Mouse (Mus musculus) large intestine, adult 2 months (tissue): ENCODE measurements around the gene Nr4a2. TPM values are rescaled to one million over a fixed set of nuclear protein-coding genes. Genes with fewer than 3 reads are reported as not detected.

ENCODE experiments used
- polyA plus RNA-seq: library from polyadenylated mRNA; depleted of rRNA; stranded (reverse); fragments of >200 nt; gene quantifications from 2 replicates; pipeline ENCODE4 v1.2.3, GENCODE M21; 2012; rRNA removed

Gene Nr4a2
- polyA plus RNA-seq, 1 experiment: 1.3 TPM

Other genes with a start within 250 kb of the Nr4a2 start
- 16.5 and 34.8 TPM in 2 replicates for gene Gpd2, start 113.6 kb upstream of the Nr4a2 start, polyA plus RNA-seq